Mouse (Mus musculus): ENCODE measurements around the gene Stoml3. TPM values are rescaled to one million over a fixed set of nuclear protein-coding genes. Genes with fewer than 3 reads are reported as not detected.

The Stoml3 gene
- polyA plus RNA-seq, 1 experiment from 2014 or later, result 0.17 TPM

DNA sequence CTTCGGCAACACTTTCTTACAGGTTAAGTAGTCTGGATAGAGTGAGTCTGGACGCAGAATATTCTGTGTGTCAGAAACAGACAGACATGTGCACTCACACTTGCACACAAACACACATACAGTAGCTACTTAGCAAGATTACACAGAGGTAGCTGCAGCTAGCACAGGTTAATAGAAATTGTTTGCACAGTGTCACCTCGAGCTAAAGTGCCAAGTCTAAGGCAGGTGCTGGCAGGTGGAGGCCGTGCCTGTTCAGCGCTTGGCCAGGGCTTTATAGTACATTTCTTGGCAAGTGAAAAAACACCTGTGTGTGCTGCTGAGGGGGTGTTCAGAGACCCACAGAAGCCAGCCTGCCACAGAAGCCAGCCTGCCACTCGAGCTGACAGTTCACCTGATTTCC lies 41.9 kb downstream of the Stoml3 start:
- H3K27ac ChIP-seq (ENCODE audit: low read depth, low read length), result no peak overlapping the region
- no peak for ATAC-seq (replicated peaks; ENCODE audit: insufficient number of reproducible peaks, low FRiP score, low TSS enrichment)
- H3K27me3 ChIP-seq (ENCODE audit: control insufficient read depth, insufficient read depth, low read length), result no peaks in the 10 kb centered on the region
- no peak overlapping the region for H3K4me3 ChIP-seq (ENCODE audit: low read depth, low read length)
- H3K9ac ChIP-seq (ENCODE audit: low read depth, low read length), result no peak overlapping the region
- H3K36me3 ChIP-seq (ENCODE audit: control insufficient read depth, insufficient read depth, low read length), result no peaks in the 10 kb centered on the region
- H3K9me3 ChIP-seq (replicated peaks; ENCODE audit: control insufficient read depth, low read length), result no peaks in the 10 kb centered on the region
- no peaks in the 10 kb centered on the region for H3K4me1 ChIP-seq (ENCODE audit: control insufficient read depth, insufficient read depth, low read length)
- WGBS (ENCODE audit: insufficient replicate concordance), result 75% methylated on average over 6 of the region's 6 CpGs
- no peak overlapping the region for H3K4me2 ChIP-seq

DNA sequence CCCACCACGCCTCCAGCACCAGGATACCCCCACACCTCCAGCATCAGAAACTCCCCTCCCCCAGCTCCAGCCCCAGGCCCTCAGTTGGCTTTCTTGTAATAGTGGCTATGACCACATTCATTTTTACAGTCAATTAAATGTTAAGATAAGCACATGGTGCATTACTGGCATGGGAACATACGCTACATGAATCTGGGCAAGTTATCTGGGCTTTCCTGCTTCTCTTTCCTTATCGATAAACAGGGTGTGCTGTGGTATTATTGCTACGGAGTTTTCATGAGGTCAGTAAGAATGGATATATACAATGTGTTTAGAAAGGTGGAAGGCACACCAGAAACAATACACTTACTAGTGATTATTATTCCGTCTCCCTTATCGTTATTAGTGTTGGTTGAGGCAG lies 43.6 kb downstream of the Stoml3 start:
- Histone ChIP-seq H3K27ac (ENCODE audit: low read depth, low read length) (no peak overlapping the region), H3K9me3 (replicated peaks; ENCODE audit: control insufficient read depth, low read length) (no peaks in the 10 kb centered on the region), H3K9ac (ENCODE audit: low read depth, low read length) (no peak overlapping the region), H3K36me3 (ENCODE audit: control insufficient read depth, insufficient read depth, low read length) (no peaks in the 10 kb centered on the region; the same call in 1 of the 2 replicates), H3K27me3 (ENCODE audit: control insufficient read depth, insufficient read depth, low read length) (no peaks in the 10 kb centered on the region), H3K4me2 (no peak overlapping the region), H3K4me1 (ENCODE audit: control insufficient read depth, insufficient read depth, low read length) (no peaks in the 10 kb centered on the region), H3K4me3 (ENCODE audit: low read depth, low read length) (no peak overlapping the region)
- no peak for ATAC-seq (replicated peaks; ENCODE audit: insufficient number of reproducible peaks, low FRiP score, low TSS enrichment)
- WGBS (ENCODE audit: insufficient replicate concordance), result 75% methylated on average over 6 of the region's 6 CpGs

DNA sequence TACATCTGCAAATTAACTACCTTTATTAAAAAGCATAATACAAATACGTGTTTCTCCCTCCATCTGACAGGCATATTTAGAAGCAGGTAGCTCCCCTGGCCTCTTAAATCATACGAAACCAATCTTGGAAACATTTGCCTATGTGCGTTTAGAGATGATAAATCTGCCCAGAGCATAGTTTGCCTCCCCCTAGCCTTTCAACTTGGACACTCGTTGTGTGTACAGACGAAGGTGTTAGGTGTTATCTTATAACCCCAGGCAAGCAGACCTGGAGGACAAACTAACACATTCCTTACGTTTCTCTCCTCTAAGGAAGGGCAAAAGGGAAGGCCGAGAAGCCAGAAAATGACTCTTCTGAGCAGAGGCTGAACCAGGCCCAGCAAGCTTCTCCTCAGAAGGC lies 64.2 kb downstream of the Stoml3 start:
- no peak for ATAC-seq (replicated peaks; ENCODE audit: insufficient number of reproducible peaks, low FRiP score, low TSS enrichment)
- Histone ChIP-seq H3K27ac (ENCODE audit: low read depth, low read length) (no peak overlapping the region), H3K4me2 (no peak overlapping the region), H3K27me3 (ENCODE audit: control insufficient read depth, insufficient read depth, low read length) (no peaks in the 10 kb centered on the region), H3K4me1 (ENCODE audit: control insufficient read depth, insufficient read depth, low read length) (peaks cover 10% of the 10 kb centered on the region), H3K9ac (ENCODE audit: low read depth, low read length) (no peak overlapping the region), H3K9me3 (replicated peaks; ENCODE audit: control insufficient read depth, low read length) (no peaks in the 10 kb centered on the region), H3K4me3 (ENCODE audit: low read depth, low read length) (no peak overlapping the region), H3K36me3 (ENCODE audit: control insufficient read depth, insufficient read depth, low read length) (no peaks in the 10 kb centered on the region)
- WGBS (ENCODE audit: insufficient replicate concordance), result 42% methylated on average over 7 of the region's 7 CpGs

DNA sequence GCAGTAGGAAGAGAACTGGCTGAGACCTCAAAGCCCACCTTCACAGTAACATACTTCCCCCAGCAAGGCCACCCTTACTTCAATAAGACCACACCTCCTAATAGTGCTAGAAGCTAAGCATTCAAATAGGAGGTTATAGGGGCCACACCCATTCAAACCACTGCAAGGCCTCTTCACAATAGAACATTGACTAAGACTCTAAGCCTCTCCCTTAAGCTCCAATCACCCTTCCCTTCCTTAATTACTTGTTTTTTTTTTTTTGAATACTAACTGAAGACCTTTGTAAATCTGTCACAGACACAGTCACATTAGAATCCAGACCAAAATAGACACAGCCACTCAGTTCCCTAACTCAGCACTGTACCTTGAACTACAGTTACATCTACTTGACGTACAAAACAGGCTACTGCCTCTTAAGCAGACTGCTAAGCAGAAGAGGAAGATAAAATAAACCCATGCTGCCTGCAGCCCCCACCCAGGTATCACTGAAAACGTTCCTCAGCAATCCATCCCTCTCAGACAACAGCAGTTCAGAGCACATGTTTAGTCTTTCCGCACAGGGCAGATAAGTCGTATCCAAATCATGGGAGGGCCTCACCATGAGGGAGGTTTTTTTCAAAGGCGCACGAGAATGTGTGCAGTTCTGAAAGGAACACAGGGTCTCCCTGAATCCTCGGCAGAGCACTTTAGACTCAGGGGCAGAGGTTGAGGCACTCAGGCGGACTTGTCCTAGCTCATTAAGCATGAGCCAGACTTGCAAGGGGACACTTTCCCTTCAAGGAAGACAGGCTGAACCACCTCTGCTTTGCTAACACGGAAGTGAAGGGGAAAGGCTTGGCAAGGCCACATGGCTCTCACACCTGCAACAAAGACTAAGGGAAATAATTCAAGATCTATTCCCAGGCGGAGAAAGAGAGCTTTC lies 66.8 kb downstream of the Stoml3 start:
- Histone ChIP-seq H3K27ac (ENCODE audit: low read depth, low read length) (0 out of 2 replicates have a peak overlapping the region, but pooled peaks have one; percentile 12), H3K9ac (ENCODE audit: low read depth, low read length) (no peak overlapping the region), H3K4me3 (ENCODE audit: low read depth, low read length) (no peak overlapping the region), H3K36me3 (ENCODE audit: control insufficient read depth, insufficient read depth, low read length) (no peaks in the 10 kb centered on the region), H3K4me2 (no peak overlapping the region), H3K27me3 (ENCODE audit: control insufficient read depth, insufficient read depth, low read length) (no peaks in the 10 kb centered on the region), H3K9me3 (replicated peaks; ENCODE audit: control insufficient read depth, low read length) (no peaks in the 10 kb centered on the region), H3K4me1 (ENCODE audit: control insufficient read depth, insufficient read depth, low read length) (peaks cover 10% of the 10 kb centered on the region)
- ATAC-seq (replicated peaks; ENCODE audit: insufficient number of reproducible peaks, low FRiP score, low TSS enrichment), result no peak
- 35% methylated on average over 10 of the region's 10 CpGs for WGBS (ENCODE audit: insufficient replicate concordance)

DNA sequence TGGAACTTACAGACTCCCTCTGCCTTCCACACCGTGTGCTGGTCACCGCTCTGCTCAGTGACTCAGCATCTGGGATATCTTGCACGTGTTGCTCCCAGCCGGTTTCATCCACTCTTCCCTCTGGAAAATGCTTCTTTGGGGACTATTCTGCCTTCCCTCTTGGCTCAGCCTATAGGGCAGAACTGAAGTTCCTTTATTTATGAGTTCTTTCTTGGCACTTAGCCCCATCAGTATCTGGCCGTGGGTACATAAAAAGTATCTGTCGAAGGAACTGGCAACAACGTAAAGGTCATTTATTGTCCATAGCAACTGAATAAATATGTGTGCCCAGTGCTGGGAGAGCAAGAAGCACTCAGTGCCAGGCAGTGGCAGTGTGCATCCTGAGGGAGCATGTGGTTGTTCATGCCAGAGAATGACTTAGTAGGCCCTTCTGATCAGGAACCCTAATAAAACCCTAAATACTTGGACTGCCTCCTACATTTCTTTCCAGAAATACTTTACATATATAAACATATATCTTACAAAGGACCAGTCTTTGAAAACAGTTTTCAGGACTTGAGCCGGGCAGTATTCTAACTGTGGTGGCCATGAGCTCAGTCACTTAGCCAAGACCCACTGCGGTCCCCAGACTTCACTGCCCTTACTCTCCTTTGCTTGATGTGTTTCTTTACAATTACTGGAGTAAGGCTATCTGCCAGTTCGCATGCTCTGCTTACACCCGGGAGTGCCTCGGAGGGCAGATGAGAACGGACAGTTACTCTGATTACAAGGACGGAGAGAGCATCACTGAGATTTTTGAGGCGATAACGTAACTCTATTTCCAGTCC lies 69.1 kb downstream of the Stoml3 start:
- Histone ChIP-seq H3K27ac (ENCODE audit: low read depth, low read length) (no peak overlapping the region), H3K4me2 (no peak overlapping the region), H3K4me3 (ENCODE audit: low read depth, low read length) (no peak overlapping the region), H3K36me3 (ENCODE audit: control insufficient read depth, insufficient read depth, low read length) (no peaks in the 10 kb centered on the region), H3K9ac (ENCODE audit: low read depth, low read length) (no peak overlapping the region), H3K9me3 (replicated peaks; ENCODE audit: control insufficient read depth, low read length) (no peaks in the 10 kb centered on the region), H3K4me1 (ENCODE audit: control insufficient read depth, insufficient read depth, low read length) (peaks cover 9% of the 10 kb centered on the region), H3K27me3 (ENCODE audit: control insufficient read depth, insufficient read depth, low read length) (no peaks in the 10 kb centered on the region)
- 66% methylated on average over 16 of the region's 16 CpGs for WGBS (ENCODE audit: insufficient replicate concordance)
- ATAC-seq (replicated peaks; ENCODE audit: insufficient number of reproducible peaks, low FRiP score, low TSS enrichment), result no peak

Other genes with a start within 250 kb of the Stoml3 start
- gene Nhlrc3, start 25.3 kb upstream of the Stoml3 start, polyA plus RNA-seq (2014; fragmentation: Nextera tagmentation; extraction: Ambion mirVana), result 6.4 and 9.7 TPM in 2 replicates
- gene Proser1, start 25.0 kb upstream of the Stoml3 start, polyA plus RNA-seq (2014; fragmentation: Nextera tagmentation; extraction: Ambion mirVana), result 12.4 and 17.6 TPM in 2 replicates
- gene Frem2, start 168.7 kb downstream of the Stoml3 start, polyA plus RNA-seq (2014; fragmentation: Nextera tagmentation; extraction: Ambion mirVana), result 4.8 TPM in 2 replicates

Measured in heart, embryonic 11.5 days (tissue).